Mouse (Mus musculus): ENCODE data around the gene Mmrn2.
"Not testable (repeated sequence)": the region's sequence is repeated elsewhere in the genome, so short reads cannot be mapped to it uniquely, and the experiment has no call there.

Mmrn2 gene

DNA sequence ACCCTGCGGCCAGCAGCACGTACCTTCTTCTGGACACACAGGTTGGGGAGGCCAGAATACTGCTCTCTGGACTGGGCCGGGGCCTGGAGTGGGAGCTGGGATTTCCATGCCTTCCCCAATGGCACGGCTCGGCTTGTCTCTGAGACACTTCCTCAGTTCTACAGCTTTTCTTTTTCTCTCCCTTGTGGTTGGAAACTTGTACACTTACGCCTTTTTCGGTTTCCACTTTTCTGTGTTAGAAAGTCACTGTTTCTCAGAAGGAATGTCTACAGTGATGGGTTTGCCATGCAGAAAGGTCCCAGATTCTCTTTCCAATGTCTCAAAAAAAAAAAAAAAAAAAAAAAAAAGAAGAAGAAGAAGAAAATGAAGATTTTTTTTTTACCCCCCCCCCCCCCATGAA lies 28.2 kb downstream of the Mmrn2 start:
- no peak for DNase-seq (ENCODE audit: low spot score)

DNA sequence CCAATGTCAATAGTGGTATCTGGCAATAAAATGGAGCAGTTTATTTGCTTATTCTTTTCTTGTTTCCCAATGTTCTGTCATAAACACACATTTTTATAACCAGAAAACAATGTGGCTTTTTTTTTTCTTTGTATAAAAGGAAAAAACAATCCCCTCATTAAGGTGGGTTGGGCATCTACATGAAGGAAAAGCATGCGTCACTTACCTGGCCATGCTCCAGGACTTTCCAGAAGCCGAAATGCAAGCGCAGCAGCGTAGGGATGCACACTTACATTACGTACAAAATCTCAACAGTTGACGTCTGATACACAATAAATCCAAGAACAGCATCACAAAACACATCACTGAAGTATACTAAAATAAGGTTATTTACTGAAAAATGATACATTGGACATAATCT lies 35.5 kb downstream of the Mmrn2 start:
- no peak for DNase-seq (ENCODE audit: low spot score)

DNA sequence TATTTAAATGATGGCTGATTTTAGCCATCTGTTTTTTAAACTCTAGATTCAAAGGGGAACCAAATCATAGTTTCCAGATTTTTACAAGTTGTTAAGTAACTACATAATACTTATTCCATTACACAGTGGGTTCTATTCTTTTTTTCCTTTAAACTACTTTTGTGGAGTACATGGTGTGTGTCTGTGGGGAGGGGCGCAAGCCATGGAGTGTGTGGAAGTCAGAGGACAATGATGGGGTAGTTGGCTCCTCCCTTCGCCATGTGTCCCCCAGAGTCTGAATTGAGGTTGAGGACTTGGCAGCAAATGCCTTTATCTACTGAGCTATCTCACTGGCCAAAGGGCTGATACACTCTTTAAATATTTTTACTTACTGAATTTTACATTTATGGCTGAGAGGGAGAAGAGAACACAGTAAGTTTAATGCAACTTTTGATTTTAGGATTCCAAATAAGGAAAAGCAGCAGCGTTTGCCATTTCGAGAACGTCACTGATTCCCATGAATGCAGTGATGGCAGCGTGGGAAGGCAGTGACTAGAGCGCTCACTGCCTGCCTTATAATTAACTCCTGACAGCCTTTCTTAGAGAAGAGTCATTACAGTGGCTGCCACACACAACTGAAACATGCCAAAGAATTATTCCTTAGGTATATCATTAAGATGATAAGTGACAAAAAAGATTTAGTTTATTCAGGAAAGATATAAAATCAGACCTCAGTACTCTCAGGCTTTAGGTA lies 37.1 kb downstream of the Mmrn2 start:
- DNase-seq (ENCODE audit: low spot score) = no peak

DNA sequence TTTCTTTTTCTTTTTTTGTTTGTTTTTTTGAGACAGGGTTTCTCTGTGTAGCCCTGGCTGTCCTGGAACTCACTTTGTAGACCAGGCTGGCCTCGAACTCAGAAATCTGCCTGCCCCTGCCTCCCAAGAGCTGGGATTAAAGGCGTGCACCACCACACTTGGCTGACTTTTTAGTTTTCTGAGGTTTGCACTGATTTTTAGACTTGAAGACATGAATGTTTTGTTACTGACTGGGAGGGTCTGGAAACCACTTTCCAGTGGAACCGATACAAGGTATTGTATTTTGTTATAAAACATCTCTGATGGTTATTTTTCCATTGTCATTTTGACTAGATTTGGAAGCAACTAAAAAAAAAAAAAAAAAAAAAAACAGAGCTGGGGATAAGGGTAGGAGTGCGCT lies 41.7 kb downstream of the Mmrn2 start:
- DNase-seq (ENCODE audit: low spot score) = not testable (repeated sequence)

DNA sequence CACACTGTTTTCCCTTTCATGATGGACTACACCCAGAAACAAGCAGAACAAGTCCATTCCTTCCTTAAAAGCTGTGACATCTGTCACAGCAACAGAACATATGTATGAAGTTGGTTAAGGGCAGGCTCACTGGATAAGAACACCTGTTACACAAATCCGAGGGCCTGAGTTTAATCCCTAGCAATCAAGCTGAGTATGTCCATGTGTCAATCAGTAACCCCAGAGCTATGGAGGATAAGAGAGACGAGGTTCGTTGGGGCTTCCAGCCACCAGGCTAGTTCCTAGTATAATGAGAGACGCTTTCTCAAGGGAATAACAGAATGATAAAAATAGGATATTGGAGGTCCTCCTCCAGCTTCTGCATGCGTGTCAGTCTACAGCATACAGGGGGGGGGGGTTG lies 42.2 kb downstream of the Mmrn2 start:
- no peak for DNase-seq (ENCODE audit: low spot score)

DNA sequence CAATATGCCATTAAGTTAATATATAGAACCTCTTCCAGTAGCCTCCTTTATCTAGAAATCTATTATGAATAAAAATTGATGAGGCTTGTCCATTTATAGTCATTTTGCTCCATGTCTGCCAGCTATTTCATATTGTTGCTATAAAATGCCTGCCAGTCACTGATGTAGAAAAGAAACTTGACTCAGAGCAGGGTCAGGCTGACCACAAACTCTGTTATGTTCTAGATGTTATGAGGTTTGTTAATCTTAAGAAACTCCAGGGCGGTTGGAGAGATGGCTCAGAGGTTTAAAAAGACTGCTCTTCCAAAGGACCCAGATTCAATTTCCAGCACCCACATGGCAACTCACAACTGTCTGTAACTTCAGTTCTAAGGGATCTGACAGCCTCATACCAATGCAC lies 45.8 kb downstream of the Mmrn2 start:
- no peak for DNase-seq (ENCODE audit: low spot score)

DNA sequence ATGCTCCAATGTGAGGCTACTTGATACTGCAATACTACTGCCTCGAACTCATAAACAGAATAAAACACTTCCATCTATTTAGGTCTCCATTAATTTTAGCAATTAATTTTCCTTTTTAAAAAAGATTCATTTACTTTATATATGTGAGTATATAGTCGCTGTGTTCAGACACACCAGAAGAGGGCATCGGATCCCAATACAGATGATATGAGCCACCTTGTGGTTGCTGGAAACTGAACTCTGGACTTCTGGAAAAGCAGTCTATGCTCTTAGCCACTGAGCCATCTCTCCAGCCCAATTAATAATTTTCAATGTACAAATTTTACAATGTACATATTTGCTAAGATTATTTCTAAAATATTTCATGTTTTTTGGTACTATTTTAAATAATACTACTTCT lies 53.0 kb downstream of the Mmrn2 start:
- DNase-seq (ENCODE audit: low spot score) = no peak

DNA sequence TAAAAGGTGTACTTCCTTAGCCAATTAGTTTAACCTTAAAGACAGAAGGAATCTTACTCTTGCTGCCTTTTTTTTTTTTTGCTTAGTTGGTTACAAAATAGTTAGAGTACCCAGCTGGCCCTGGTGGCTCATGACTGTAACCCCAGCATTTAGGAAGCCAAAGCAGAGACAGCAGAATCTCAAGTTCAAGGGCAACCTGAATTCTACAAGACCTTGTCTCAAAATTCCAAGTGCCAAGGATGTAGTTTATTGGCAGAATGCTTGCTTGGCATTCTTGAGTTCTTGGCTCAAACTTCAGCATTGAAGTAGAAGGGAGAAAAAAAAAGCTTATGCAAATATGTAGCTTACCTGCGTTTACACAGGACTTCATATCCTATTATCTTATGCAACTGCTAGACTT lies 53.8 kb downstream of the Mmrn2 start:
- DNase-seq (ENCODE audit: low spot score) = no peak

DNA sequence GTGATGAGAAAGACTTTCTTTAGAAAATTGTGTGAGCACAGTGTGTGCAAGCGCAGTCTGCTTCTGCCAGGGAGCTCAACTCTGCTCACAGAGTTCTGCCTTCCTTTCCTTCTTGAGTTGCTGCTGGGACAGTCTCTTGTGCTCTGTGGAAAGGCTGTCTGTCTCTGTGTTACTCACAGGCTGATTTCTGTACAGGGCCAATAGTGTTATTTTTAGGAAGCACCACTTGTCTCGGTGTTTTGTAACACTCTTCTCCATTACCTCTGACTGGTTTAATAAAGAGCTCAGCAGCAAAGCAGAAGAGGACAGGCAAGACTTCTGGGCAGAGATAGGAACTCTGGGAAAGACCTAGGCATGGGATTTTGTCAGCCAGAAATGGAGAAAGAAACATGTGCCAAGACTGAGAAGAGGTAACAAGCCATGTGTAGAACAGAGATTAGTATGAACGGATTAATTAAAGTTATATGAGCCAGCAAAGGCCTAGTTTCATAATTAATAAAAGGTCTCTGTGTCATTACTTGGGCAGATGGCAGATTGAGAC lies 65.3 kb downstream of the Mmrn2 start:
- no peak for DNase-seq (ENCODE audit: low spot score)

DNA sequence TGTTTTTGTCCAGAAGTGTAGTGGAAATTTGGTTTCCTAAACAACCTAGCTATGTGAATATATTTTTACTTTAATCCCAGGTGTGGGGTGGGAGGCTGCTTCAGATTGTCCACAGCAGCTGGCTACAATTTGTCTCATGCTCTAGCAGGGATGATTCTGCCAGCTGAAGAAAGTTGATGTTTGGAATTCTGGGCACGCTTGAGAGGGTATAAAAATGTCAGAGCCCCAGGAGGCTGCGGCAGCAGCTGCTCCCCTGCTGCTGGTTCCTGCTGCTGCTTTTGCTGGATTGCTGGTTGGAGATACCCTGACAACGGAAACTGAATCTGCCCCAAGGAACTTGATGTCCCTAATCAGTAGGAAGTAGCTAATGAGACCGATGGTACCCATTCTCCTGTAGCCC lies 67.3 kb downstream of the Mmrn2 start:
- DNase-seq (ENCODE audit: low spot score) = no peak

DNA sequence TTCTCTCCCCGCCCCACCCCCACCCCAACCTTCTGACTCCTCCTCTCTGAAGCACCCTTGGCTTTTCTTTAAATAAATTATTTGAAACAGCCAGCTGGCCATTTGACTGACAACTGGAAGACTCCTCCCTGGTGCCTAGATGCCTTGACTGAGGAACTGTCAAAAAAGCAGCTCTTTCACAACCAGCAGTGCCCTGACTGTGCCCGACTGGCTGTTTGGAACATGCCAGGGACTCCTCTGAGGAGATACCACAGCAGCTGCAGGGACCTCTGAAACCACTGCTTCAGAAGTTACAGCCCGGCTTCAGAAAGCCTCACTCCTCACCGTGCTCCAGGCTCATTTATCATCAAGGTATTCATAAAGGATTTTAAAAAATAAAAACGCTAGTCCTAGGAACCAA lies 69.1 kb downstream of the Mmrn2 start:
- no peak for DNase-seq (ENCODE audit: low spot score)

DNA sequence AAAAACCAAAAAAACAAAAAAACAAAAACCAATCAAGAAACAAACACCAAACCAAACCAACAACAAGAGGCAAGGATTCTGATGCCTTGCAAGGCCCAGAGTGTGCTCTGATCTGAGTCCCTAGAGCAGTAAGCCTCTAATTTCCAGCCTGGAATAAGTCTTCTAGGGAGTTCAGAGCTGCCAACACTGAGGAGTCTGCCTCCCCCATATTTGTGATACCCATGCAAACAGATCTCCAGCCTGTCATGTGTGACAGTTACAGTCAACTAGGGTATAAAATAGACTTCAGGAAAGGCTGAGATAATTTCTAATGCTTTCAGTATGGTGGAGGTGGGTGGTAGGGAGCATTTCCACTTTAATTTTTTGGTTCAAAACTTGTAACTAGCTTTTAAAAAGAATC lies 69.7 kb downstream of the Mmrn2 start:
- no peak for DNase-seq (ENCODE audit: low spot score)

DNA sequence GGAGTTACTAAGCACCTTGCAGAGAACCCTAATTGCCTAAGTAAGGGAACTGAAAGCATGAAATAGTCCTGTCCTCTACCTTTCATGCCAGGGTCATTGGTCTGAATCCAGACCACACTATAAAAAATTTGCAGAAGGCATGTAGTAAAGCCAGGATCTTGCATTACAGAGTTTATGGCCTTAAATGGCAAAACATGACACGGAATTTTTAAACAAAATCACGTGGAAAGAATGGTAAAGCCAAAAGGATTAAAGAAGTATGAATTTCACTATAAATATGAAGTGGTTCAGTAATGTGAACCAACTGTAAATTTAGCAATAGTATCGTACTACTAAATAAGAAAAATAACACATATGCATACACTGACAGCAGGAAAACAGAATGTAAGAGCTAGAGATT lies 70.1 kb downstream of the Mmrn2 start:
- no peak for DNase-seq (ENCODE audit: low spot score)

DNA sequence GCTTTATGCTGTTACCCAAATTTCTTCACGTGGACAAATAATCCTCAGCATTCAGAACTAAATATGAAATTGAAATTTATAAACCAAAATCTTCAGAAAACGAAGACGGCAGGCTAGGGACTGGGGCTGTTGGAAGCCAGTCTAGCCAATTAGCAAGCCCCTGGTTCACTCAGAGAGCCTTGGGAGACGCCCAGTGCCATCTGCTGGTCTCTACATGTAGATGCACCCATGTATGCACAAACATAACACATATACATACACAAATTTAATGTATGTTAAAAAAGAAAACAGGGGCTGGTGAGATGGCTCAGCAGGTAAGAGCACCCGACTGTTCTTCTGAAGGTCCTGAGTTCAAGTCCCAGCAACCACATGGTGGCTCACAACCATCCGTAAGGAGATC lies 71.4 kb downstream of the Mmrn2 start:
- no peak for DNase-seq (ENCODE audit: low spot score)

DNA sequence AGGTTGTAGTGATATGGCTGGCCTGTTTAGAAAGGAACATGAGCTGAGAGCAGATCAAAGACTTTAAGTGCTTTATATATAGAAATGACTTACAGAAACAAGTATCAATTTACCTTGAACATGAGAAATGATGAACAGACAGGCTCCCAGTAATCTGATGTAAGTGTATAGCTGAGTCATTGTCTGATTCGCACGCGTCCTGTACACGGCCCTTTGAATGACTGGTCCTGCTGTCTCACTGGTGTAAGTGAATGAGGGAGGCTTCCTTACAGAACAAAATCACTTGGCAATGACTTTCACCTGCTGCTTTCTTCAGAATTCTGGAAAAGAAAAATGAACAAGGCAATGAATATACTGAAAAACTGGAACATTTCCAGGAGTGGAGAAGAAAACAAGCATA lies 72.4 kb downstream of the Mmrn2 start:
- no peak for DNase-seq (ENCODE audit: low spot score)

DNA sequence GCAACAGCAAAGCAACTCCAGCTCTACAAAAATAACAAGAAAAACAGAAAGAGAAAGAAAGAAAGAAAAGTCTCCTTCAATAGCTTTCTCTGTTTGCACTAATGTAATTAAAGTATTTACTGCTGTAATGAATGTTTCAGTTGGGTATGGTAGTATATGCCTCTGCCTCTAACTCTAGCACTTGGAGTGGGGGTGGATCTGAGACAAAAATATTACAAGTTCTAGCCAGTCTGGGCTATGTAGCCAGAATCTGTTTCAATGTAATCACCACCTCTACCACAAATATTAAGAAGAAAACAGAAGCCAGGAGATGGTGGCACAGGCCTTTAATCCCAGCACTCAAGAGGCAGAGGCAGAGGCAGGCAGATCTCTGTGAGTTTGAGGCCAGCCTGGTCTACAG lies 73.1 kb downstream of the Mmrn2 start:
- DNase-seq (ENCODE audit: low spot score) = no peak

DNA sequence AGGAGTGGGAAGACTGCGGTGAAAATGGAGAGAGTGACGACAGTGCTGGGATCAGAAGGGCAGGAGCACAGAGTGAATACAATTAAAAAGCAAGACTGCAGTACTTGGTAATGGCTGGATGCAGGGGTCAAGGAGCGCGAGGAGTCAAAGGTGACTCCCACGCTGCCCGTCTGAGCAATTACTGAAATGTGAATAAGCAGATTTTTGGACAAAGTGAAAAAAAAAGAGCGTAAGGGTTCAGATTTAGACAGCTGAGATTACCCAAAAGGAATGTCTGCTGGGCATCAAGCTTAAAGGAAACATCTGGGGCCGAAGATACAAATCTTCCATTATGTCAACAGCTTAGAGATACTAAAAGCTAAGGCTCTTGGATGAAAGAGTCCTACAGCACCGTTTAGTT lies 74.5 kb downstream of the Mmrn2 start:
- DNase-seq (ENCODE audit: low spot score) = no peak

DNA sequence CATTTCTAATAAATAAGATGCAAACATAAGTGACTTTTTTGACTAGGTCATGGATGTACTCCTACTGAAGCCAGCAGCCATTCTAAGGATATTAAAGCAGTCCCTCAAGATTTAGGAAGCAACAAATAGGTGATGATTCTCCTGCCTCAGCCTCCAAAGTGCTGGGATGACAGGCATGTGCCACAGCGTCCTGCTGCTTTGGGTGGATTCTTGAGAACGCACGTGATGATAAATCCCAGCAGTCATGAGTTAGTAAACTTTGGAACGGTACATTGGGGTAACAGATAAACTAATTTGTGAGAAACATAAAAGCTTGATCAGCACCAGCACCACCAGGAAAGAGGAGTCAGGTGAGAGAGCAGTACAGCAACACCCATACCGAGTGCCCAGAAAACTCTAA lies 75.2 kb downstream of the Mmrn2 start:
- no peak for DNase-seq (ENCODE audit: low spot score)

DNA sequence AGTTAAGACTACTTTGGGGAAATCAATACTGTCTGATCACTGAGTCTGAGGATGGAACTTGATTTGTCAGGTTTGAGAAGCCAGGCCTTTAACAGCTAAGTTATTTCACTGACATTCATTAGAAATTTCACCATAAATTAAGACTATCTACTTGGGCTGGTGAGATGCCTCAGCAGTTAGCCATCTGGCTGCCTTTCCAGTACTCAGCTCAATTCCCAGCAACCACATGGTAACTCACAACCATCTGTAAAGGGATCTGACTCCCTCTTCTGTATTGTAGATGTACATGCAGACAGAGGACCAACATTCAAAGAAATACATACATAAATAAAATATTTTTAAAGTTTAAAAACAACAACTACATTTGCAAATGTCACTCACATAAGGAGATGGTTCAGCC lies 76.6 kb downstream of the Mmrn2 start:
- no peak for DNase-seq (ENCODE audit: low spot score)

DNA sequence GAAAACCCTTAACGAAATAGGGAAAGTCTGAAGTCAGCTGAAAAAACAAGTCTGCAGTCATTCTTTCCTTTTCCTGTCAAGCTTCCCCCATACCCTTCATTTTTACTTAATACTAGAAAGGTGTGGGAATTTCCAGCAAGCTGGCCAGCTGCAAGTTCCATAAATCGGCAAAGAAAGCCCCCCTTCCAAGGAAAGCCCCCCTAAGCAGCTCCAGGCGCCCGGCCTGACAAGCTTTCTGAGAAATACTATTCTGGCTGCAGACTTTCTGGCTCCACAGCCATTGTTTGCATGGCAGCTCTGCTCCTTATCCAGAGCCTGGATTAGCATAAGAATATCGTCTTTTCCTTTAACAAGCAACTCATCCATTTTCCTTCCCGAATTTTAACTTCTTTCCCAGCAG lies 78.4 kb downstream of the Mmrn2 start:
- no peak for DNase-seq (ENCODE audit: low spot score)
